Mouse (Mus musculus) limb, embryonic 11.5 days (tissue): ENCODE results near the gene Gm2a. TPM values are rescaled to one million over a fixed set of nuclear protein-coding genes. Genes with fewer than 3 reads are reported as not detected.

ENCODE experiments used
- ATAC-seq: fragments of 200-750 bp; cut with Nextera tagmentation; 2 replicates; pipeline ENCODE4 v1.8.0; 2017; ENCODE audit warnings: low read depth; ENCODE audit not compliant: insufficient number of reproducible peaks, low FRiP score, low TSS enrichment
- DNase-seq: peaks from one replicate; pipeline ENCODE4 v3.0.0-alpha.2; 2015; ENCODE audit warnings: low spot score
- H3K27ac ChIP-seq: fragments of 300-500 bp; sonication (generic); replicated peaks from 2 replicates; pipeline ENCODE4 v1.5.1; 2014; ENCODE audit warnings: low read depth, mild to moderate bottlenecking, low read length
- H3K27me3 ChIP-seq: fragments of 300-500 bp; sonication (generic); 2 replicates; pipeline ENCODE4 v1.6.1; 2014; ENCODE audit warnings: mild to moderate bottlenecking, low read length, mixed read lengths; ENCODE audit not compliant: control insufficient read depth, insufficient read depth
- H3K36me3 ChIP-seq: fragments of 300-500 bp; sonication (generic); 2 replicates; pipeline ENCODE4 v1.6.1; 2014; ENCODE audit warnings: mild to moderate bottlenecking, low read length, moderate library complexity, mixed read lengths; ENCODE audit not compliant: control insufficient read depth, insufficient read depth
- H3K4me1 ChIP-seq: fragments of 300-500 bp; sonication (generic); 2 replicates; pipeline ENCODE4 v1.6.1; 2014; ENCODE audit warnings: low read length, mixed read lengths; ENCODE audit not compliant: control insufficient read depth, insufficient read depth
- H3K4me2 ChIP-seq: fragments of 300-500 bp; sonication (generic); 2 replicates; pipeline ENCODE4 v1.6.1; 2014; ENCODE audit warnings: low read depth, mild to moderate bottlenecking, moderate library complexity; ENCODE audit not compliant: severe bottlenecking
- H3K4me3 ChIP-seq: fragments of 300-500 bp; sonication (generic); 2 replicates; pipeline ENCODE4 v1.5.1; 2014; ENCODE audit warnings: low read depth, low read length
- H3K9ac ChIP-seq: fragments of 300-500 bp; sonication (generic); 2 replicates; pipeline ENCODE4 v1.6.1; 2014; ENCODE audit warnings: mild to moderate bottlenecking, low read length
- H3K9me3 ChIP-seq: fragments of 300-500 bp; sonication (generic); 2 replicates; pipeline ENCODE4 v1.6.1; 2016; ENCODE audit warnings: low read length; ENCODE audit not compliant: control insufficient read depth
- WGBS: fragments of 180-500 bp; shearing (Covaris S2); extraction: QIAGEN DNeasy Blood & Tissue Kit; methylation state at CpG from one replicate; pipeline ENCODE4 v1.1.7; 2014; 5-methylcytosine and 5-hydroxymethylcytosine counted together
- polyA plus RNA-seq: library from polyadenylated mRNA; unstranded; fragments of >200 nt; fragmentation: Nextera tagmentation; extraction: Ambion mirVana; gene quantifications from 2 replicates; pipeline ENCODE4 v1.2.1, GENCODE M21; 2014

The Gm2a gene
- polyA plus RNA-seq, 1 experiment from 2014 or later, result 9.0 TPM

DNA sequence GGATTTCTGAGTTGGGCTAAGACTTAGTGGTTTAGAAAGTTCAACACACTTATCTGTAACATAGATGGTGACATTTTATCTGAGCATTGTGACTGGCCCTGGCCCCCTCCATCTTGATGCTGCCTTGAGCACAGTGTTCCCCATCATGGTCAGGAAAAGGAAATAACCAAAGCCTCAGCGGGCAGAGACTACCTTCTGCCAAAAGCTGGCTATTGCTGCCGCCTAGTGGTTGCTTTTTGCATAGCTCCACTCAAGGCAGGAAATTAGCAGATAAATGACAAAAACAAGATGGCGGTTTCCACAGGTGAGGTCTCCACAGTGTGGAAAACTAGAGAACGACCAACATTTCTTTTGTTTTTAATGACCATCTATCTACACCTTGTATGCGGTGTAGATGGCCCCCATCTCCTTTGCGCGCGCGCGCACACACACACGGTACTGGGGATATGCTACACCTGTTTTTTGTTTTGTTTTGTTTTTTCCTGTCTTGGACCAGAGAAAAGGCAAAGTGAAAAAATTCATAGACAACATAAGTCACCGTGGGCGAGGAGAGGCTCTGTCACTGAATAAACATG, 61.0 kb downstream of the Gm2a start:
- H3K27ac ChIP-seq, result no peak overlapping the region
- WGBS, result 59% methylated on average over 13 of the region's 13 CpGs
- ATAC-seq, result 0 out of 2 replicates have a peak, but pooled peaks have one; percentile 17

More for the DNA sequence above, 61.0 kb downstream of the Gm2a start:
- Histone ChIP-seq H3K4me2 (no peak overlapping the region), H3K9me3 (no peaks in the 10 kb centered on the region), H3K4me1 (no peaks in the 10 kb centered on the region), H3K4me3 (no peak overlapping the region), H3K36me3 (no peaks in the 10 kb centered on the region), H3K27me3 (no peaks in the 10 kb centered on the region), H3K9ac (no peak overlapping the region)
- DNase-seq, result peak; percentile 86

Other genes starting within 250 kb of the Gm2a start
- 6.4 and 7.8 TPM in 2 replicates for gene Lyrm7, start 237.2 kb upstream of the Gm2a start, polyA plus RNA-seq
- 600 and 611 TPM in 2 replicates for gene Hint1, start 231.7 kb upstream of the Gm2a start, polyA plus RNA-seq
- gene Gpx3, start 195.7 kb upstream of the Gm2a start, polyA plus RNA-seq, result 48.2 and 49.9 TPM in 2 replicates
- gene Tnip1, start 135.2 kb upstream of the Gm2a start, polyA plus RNA-seq, result 13.3 and 13.4 TPM in 2 replicates
- gene Anxa6, start 64.7 kb upstream of the Gm2a start, polyA plus RNA-seq, result 93.9 and 97.4 TPM in 2 replicates
- 0.23 and 0.88 TPM in 2 replicates for gene Ccdc69, start 20.0 kb upstream of the Gm2a start, polyA plus RNA-seq
- gene Slc36a3, start 53.6 kb downstream of the Gm2a start, polyA plus RNA-seq, result not detected in 2 replicates
- 0.13 and 0.24 TPM in 2 replicates for gene Slc36a2, start 87.0 kb downstream of the Gm2a start, polyA plus RNA-seq
- gene Slc36a1, start 106.2 kb downstream of the Gm2a start, polyA plus RNA-seq, result 1.7 and 1.9 TPM in 2 replicates
- gene Fat2, start 238.4 kb downstream of the Gm2a start, polyA plus RNA-seq, result 0.23 and 0.25 TPM in 2 replicates